Mouse (Mus musculus) activated CD4-positive, CD25-positive, alpha-beta regulatory T cell, adult 4 months (primary cell): ENCODE measurements at regions not wholly inside any gene's neighbourhood (a gene's known extent, or its start where the extent isn't known, plus 50 kb on each side); places are given as distances from the start of the nearest gene placed in this dataset.

ENCODE experiments used
- ATAC-seq: one replicate; pipeline ENCODE4 v1.8.0; 2017

GRCm38 (mm10) chr8:89634864-89635263 is 590.9 kb upstream of the Sall1 start:
- ATAC-seq: no peak

- no peak for ATAC-seq
Observed at GRCm38 (mm10) chr8:89632304-89632703, 588.3 kb upstream of the Sall1 start.

DNA sequence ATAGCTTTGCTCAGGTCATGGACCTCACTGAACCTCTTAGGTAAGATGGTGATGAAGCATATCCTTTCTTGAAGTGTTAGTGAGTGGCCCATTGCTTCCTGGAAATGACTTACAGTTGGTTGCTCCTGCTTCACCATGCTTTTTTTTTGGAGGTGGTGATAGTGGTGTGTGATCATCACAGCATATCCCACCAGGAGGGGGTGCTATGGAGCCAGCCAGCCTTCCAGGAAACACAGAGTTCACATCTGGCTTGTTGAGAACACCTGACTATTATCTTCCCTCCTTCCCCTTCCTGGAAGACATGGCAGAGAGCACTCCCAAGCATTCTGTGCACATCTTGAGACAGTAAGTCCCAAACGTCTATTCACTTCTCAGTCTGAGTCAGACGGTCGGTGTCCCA is 586.6 kb upstream of the Sall1 start:
- ATAC-seq: no peak

DNA sequence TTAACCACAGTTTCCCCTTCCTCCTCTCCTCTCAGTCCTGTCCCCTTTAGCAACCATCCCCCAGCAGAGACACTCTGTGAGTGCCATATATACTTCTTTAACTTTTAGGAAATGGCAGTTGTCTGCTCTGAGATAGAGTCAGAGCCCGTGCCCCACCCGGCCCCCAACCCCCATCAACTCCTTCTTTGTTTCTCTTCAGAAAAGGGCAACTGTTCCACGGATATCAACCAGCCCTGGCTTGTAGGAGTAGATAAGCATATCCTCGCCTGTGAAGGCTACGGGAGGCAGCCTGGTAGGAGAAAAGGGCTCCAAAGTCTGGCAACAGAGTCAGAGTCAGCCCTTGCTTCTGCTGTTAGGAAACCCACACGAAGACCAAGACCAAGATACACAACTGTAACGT is 574.1 kb upstream of the Sall1 start:
- ATAC-seq: no peak

GRCm38 (mm10) chr8:89615863-89616558 is 572.0 kb upstream of the Sall1 start:
- no peak for ATAC-seq

DNA sequence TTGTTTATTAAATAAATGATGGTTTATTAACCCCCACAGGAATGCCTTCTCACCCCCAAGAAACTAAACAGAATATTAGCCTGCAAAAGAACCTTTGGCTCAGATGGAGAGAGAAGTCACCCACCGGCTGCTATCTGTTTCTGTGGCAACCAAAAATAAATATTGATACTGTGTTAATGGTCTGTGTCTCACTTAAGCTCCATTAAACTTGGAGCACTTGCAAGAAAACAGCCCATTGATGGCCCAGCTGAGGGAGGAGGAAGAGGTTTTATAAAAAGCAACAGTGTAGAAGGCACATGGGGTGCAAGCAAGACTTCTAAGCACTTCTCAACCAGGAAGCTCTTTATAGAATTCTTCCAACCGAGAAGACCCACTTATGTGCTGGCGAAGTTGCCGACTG is 565.1 kb upstream of the Sall1 start:
- no peak for ATAC-seq

- no peak for ATAC-seq
Observed at GRCm38 (mm10) chr8:89605905-89606468, 562.0 kb upstream of the Sall1 start.

- no peak for ATAC-seq
Observed at GRCm38 (mm10) chr8:89604461-89604860, 560.5 kb upstream of the Sall1 start.

DNA sequence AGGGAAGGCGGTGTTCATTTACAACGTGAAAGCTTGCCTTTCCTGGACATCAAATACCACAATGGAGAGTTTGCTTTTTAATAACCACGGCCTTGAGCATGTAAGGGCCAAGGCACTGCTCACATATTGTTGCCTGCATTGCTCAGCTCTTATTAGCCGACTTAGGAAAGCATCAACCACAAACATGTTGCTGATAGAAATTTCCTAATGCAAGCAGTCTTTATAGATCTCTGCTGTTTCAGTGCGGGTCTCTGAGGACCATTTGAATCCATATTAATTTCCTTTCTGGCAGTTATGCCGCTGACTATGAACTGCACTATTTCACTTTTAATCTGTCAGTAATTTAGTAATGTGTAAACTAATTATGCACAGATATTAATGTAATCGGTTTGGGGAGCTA is 552.4 kb upstream of the Sall1 start:
- ATAC-seq: no peak

DNA sequence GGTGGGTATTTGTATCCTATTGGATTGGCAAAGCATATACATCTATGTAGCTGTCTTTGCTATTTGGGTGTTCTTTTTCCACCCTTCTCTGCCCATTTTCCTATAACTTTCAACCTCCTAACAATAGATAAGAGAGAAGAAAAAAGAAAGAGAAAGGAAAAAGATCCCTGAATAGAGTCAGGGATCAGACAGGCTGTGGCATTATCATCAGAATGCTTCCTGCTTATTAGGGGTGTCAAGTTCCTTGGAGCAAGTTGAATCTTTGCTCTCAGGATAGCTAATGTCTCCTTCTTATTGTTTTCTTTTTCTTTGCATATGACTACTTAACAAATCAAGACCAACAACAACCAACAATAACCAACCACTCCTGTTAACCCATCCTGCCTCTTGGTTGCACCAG is 539.1 kb upstream of the Sall1 start:
- ATAC-seq: no peak

- ATAC-seq: no peak
Observed at GRCm38 (mm10) chr8:89582566-89582965, 538.6 kb upstream of the Sall1 start.

DNA sequence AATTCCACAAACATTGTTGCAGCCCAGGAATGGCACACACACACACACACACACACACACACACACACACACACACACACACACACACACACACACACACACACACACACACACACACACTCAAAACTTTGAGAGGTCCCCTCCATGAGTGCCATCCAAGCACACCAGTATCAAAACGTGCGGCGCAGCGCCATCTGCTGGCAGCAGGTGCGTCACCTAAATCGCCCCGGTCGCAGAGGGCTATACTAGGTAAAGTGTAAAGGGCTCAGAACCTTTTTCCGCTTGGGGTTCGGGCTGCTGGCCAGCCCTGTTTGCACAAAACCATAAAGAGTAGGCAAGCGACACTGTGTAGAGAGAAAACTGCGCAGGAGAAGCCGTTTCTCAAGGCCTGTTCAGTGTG is 527.9 kb upstream of the Sall1 start:
- no peak for ATAC-seq

DNA sequence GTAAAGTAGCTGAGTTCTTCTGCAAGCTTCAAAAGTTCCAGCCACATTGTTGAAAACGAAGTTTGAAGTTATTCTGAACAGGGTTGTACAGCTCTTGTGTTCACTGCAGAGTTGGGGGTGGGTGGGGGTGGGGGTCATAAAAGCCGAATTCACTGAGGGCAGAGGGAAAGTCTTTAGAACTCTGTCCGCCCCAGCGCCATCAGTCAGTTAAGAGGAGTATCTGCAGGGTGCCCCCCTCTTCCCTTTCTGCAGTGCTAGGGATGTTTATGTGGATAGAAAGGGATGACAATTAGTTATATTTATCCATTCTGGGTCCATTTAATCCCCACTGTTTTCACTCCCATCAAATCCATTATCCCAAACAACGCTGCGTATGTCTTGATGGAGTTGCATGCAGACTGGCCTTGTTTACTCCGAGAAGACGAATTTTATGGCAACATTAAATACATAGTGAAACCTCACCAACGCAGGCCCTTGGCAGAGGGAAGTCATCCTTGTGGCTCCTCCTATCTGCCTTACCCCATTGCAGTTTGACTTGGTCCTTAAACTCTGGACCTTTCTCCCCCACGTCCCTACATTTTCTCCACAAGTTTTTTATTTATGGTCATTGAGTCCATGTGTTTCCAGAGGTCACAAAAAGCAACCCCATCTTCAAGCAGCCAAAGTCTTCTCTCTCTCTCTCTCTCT is 526.8 kb upstream of the Sall1 start:
- ATAC-seq: no peak

- no peak for ATAC-seq
Observed at GRCm38 (mm10) chr8:89569406-89569805, 525.4 kb upstream of the Sall1 start.

DNA sequence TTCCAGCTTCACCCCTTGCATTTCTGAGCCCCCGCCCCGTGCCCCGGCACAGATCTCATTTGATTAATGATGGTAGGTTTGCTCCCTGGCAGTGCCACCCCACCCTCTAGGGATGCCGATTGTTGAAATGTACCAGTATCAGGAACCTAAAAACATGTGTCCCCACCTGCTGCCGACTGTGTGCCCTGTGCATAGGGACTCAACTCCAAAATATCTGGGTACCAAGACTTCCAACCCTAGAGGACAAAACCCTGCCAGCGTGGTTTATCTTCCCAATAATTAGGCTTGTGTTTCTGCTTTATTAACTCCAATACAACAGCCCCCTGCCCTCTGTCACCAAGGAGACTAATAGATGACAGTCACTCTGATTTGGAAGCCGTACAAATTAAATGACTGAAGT is 524.7 kb upstream of the Sall1 start:
- no peak for ATAC-seq

- no peak for ATAC-seq
Observed at GRCm38 (mm10) chr8:89566986-89567385, 523.0 kb upstream of the Sall1 start.

- no peak for ATAC-seq
Observed at GRCm38 (mm10) chr8:89566461-89566860, 522.5 kb upstream of the Sall1 start.

GRCm38 (mm10) chr8:89565147-89565826 is 521.3 kb upstream of the Sall1 start:
- no peak for ATAC-seq

DNA sequence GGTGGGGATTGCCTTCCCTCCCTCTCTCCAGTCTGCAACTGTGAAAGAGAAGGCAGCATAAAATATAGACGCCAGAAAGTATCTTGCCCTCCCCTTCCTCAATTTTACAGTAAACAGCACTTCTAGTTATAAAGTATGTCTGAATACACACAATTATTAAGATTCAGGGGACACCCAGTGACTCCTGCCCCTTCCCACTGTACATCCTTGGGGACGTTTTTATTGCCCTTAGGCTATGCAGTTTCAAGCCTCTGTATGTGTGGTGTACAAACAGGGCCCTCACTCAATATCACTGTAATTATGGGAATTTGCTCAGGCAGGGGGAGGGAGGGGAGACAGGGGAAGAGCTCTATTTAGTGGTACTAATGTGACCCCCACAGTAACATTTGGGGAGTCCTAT is 519.6 kb upstream of the Sall1 start:
- no peak for ATAC-seq

DNA sequence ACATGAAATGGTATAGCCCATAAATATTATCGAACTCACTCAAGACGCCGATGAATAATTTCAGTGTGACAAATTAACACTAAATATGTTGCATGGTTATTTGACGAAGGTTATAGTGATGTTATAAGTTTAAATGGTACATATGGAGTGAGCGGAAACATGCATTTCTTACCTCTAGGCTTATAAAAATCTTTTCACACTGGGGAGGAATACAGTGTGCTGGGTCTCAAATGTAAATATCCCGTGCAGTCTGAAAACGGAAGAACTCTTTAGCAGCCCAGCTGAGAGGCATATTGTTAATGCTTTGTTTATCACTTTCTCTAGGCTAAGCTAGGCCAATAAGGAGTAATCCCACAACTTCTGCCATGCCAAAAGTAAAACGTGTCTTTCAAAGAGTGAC is 518.6 kb upstream of the Sall1 start:
- no peak for ATAC-seq

DNA sequence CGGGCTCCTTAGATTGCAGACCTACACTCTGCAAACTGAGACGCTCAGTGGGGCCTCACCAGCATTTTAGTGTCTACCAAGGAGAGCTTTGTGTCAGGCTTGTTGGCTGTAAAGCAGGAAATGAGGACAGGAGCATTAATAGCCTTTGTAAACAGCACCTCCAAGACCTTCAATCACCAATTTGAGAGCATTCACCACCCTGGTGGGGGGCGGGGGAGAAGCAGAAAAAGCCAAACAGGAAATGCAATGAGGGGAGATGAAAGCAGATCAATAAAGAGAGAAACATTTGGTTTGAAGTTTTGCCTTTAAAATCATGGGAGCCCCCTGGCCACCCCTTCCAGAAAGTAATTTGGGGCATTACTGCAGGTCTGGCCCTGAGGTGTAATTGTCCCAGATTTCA is 497.3 kb upstream of the Sall1 start:
- ATAC-seq: no peak

- no peak for ATAC-seq
Observed at GRCm38 (mm10) chr8:89534605-89535004, 490.6 kb upstream of the Sall1 start.

- ATAC-seq: no peak
Observed at GRCm38 (mm10) chr8:89525041-89525440, 481.1 kb upstream of the Sall1 start.

DNA sequence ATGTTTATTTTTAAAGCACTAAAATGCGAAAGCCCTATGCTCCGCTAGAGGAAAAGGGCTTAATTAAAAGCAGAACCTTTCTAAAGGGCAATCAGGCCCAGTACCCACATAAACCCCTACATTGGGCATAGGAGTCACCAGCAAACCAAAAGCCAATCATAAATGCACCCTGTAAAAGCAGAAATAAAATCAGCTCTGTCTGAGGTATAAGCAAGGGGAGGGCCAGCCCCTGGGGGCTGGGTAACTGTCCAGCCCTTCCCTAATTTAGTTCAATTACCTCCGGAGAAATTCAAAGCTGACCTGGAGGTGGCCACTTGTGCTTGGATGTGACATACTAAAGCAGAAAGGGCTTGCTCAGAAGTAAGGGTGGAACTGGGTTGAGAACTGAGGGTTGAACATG is 479.4 kb upstream of the Sall1 start:
- no peak for ATAC-seq
